Mouse (Mus musculus) layer of hippocampus, adult 11-12 months (tissue): Measurements from ENCODE around the gene Shisal1.
A peak's percentile ranks its signal among the peaks of the same experiment; 100 is the strongest.

ENCODE experiments used
- DNase-seq: peaks from one replicate; pipeline ENCODE4 v3.0.0; 2022; ENCODE audit warnings: low spot score

Shisal1 gene

DNA sequence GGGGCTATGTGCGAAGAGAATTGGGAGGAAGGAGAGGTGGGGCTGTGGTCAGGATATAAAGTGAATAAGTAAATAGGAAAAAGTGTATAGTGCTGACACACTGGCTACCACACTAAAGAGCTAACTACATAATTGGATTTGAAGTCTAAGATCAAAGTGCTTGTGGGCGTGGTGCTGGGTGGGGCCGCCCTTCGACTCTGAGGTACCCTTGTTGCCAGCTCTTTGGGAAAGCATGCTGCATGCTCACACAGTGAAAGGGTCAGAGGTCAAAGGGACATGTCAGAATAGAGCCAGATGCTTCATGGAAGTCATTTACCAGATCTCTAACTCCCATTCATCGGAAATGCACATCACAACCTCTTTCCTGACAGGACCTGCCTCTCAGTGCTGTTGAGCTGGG, 74.1 kb downstream of the Shisal1 start:
- DNase-seq: no peak

- no peak for DNase-seq
Measured at GRCm38 (mm10) chr15:84367402-84367801, 79.5 kb downstream of the Shisal1 start.

DNA sequence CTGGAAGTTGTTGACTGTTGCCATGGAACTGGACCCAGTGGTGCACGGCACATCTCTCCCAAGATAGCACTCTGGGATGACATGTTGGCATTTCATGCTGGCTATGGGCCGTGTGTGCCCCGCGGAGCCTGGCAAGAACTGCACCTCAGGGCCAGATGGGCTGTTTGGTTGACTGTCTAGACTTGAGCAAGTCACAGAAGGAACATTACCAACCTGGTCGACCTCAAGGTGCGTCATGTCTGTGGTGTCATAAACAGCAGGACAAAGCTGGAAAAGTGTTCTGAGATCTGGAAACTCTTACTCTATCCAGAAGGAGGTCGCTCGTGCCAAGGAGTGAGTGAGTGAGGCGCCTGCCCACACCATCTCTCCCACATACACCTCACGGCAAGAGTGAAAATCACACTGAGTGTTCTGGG, 80.3 kb downstream of the Shisal1 start:
- peak; percentile 52 for DNase-seq

DNA sequence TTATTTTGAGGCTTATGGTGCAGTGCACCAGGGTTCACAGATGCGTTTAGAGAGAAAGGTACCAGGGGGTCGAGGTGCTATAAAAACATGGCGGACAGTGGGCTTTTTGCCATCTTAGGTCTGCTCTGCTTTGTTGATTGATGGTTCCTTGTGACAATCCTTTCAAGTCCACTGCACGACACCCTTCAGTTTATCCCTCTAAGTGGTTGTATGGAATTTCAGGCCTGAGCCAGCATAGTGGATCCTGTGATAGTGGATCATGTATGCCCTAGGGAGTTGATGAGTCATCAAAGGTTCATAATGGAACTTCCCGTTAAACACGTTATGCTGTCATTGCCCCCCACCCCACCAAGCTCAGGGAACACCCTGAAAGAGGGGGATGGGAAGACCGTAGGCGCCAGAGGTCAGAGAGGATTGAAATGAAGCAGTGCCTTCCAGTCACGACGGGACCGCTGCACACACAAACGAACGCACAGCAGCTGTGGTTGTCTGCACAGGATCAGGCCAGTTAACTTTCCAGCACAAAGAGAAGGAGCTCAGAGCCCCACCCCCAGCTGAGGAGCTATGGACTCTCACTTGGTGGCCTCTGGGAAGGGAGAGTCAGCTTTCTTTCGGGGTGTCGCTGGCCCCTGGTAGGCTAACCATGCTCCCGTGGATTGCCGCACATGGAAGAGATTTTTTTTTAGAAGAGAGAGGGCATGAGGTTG, 81.1 kb downstream of the Shisal1 start:
- DNase-seq: no peak

DNA sequence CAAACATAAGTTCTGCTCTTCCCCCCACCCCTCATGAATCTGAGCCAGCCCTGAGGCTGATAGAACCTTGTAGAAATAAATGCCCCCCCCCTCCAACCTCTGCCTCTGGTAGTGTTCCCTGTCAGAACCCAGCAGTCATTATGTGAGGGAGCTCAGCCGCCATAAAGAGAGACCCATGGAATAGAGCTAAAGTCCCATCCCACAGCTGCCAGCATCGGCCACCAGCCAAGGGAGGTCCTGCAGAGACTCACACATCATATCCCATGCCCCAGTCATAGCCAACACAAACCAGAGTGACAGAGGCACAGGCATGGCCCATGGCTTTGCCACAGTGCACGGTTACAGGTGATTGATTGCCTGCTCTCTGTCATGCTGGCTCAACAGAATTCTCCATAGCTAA, 82.2 kb downstream of the Shisal1 start:
- DNase-seq: no peak

GRCm38 (mm10) chr15:84355081-84355480, 91.8 kb downstream of the Shisal1 start:
- no peak for DNase-seq

DNA sequence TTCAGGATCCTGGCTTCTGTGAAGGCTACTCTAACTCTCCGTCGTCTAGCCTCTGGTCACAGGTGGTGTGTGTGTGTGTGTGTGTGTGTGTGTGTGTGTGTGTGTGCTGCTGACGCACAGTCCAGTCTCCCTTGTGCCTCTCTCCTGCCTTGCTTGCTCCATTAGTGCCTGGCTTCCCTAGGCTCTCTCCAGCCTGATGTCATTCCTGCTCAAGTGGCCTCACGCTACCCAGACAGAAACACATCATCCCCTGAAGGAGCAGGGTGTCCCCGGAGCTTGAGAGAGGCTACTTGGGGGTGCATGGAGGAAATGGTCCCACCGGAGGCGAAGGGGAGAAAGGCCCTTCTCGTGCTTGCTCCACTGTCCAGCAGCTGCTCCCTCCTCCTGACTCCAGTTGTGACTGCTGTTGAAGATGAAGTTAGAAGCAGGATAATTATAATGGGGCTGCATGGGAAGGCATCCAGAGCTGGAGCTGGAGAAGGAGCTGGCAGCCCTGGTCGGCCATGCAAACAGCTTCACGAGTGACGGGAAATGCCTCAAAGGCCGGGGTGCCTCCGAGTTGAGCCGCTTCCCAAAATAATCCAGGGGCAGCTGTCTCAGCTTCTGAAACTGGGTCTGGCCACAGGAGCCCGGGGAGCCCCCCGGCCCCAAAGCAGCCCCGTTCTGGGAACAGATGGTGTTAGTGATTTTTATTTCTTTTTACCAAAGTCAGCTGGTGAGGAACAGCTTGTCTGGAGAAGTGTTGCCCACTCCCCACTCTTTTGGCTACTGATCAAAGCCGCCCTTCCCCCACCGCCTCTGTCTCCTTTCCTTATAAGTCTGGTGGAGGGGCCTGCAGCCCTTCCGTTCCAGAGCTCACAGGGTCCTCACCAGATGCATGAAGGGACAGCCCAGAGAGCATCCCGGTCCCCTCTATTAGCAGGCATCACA, 94.7 kb downstream of the Shisal1 start:
- DNase-seq: peak; percentile 62

GRCm38 (mm10) chr15:84351342-84351741, 95.6 kb downstream of the Shisal1 start:
- no peak for DNase-seq

- DNase-seq: no peak
Measured at GRCm38 (mm10) chr15:84349915-84350738, 96.8 kb downstream of the Shisal1 start.

DNA sequence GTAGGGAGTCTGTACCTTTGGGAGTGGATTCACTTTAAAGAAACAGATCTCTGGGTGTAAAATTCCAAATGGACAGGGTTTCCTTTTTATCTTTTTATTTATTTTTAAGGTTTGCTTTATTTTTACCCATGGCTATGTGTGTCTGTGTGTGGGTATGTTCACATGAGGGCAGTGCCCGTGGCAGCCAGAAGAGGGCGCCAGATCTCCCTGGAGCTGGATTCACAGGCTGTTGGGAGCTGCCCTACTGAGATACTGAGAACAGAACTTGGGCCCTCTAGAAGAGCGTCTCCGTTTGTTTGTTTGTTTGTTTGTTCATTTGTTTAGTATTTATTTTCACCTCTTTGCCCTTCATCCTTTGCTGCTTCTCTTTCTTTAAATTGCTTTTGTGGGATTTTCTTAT, 98.1 kb downstream of the Shisal1 start:
- DNase-seq: no peak

GRCm38 (mm10) chr15:84340926-84341325, 106.0 kb downstream of the Shisal1 start:
- DNase-seq: no peak

GRCm38 (mm10) chr15:84337599-84337998, 109.3 kb downstream of the Shisal1 start:
- no peak for DNase-seq

DNA sequence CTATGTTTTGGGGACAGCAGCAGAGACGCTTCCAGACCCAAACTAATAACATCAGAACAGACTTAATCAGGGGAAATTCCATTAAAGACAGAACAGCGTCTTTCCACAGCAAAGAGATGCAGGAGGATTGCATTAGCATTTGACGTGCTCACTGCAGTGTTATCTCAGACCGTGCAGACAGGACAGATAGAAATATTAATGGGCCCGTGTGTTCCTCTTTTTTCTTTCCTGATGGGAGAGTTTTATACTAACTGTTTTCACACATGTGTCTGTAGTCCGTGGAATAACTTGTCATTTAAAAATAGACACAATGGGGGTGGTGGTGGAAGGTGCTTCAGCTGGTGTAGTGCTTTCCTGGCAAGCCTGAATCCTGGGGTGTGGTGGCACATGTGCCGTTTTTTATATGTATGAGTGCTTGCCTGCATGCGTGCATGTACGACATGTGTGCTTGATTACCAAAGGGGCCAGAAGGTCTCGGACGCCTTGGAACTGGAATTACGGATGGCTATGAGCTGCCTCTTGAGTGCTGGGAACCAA, 110.5 kb downstream of the Shisal1 start:
- DNase-seq: peak; percentile 39

DNA sequence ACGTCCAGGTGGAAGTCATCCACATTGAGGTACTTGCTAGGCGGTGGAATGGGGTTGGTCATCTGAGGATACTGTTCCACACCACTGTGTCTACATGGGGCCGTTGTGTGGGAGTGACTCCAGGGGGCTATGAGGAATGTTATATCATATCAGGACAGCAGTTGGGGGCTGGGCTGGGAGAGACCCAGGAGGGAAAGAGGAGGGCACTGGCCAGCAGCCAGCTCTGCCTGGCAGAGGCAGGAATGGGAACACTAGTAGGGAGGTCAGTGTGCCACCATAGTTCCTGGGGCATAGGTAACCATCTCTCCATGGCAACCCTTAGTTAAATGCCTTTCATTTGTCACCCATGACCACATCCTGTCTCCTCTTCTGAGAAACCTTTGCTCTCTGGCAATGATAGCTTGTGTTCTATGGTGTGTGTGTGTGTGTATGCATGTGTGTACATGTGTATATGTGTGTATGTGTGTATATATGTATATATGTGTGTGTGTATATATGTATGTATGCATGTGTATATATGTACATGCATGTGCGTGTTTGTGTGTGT, 115.8 kb downstream of the Shisal1 start:
- DNase-seq: no peak

DNA sequence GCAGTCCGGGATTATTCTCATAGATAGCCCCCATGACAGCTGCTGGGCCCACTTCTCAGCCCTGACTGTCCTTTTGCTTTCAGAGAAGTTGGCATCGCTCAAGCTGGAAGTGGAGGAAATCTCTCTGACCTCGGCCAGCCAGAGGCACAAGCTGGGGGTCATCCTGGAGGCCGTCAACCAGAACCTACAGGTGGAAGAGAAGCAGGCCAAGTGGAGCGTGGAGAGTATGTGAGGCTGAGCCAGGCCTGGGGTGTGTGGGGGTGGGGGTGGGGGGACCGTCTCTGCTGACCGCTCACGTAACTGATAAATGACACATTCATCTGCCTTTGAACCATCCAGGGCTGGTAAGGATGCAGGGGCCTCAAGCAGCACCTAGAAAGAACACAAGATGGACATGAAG, 117.0 kb downstream of the Shisal1 start:
- DNase-seq: no peak
